Mouse (Mus musculus): ENCODE measurements around the gene Gm8082.
"Not testable (repeated sequence)": the region's sequence is repeated elsewhere in the genome, so short reads cannot be mapped to it uniquely, and the experiment has no call there.

Gm8082 gene

GRCm38 (mm10) chr14:42993524-42993923 lies at the start of gene Gm8082:
Gene Gm8082 (minus strand): TSS chr14:42993624.
- not testable (repeated sequence) for DNase-seq (ENCODE audit: low read depth)

DNA sequence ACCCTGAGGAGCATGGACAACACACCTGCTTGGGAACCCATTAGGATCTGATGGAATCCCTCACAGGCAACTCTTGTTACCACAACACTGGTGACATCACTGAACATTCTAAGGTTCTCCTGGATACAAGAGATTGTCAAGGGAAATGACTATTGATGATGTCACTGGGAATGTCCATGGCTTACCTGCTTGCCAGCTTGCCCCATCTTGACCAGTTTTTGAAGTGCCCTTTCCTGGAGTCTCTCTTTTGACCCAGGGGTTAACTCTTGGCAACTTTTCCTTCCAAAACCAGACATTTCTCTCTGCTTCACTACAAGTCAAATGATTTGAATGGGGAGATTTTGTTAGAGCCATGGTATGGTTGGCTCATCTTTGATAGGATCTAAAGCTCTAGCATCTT lies 22.1 kb upstream of the Gm8082 start, which contains the start of gene Gm10376:
TSS of gene Gm10376 (minus strand) at position 101 of the 400 bp plus-strand sequence.
- DNase-seq (ENCODE audit: low read depth) = not testable (repeated sequence)

Measured in naive thymus-derived CD4-positive, alpha-beta T cell, adult 2 months (primary cell).